Mouse (Mus musculus) midbrain, embryonic 10.5 days (tissue): Measurements from ENCODE around the gene Pcbp1. TPM values are rescaled to one million over a fixed set of nuclear protein-coding genes. Genes with fewer than 3 reads are reported as not detected.

ENCODE experiments used
- DNase-seq: peaks from one replicate; pipeline ENCODE4 v3.0.0-alpha.2; 2017; ENCODE audit warnings: low spot score
- H3K27ac ChIP-seq: fragments of 300-500 bp; sonication (generic); replicated peaks from 2 replicates; pipeline ENCODE4 v1.5.1; 2016; ENCODE audit warnings: mild to moderate bottlenecking
- H3K27me3 ChIP-seq: fragments of 300-500 bp; sonication (generic); 2 replicates; pipeline ENCODE4 v1.6.1; 2016; ENCODE audit warnings: low read depth, mild to moderate bottlenecking; ENCODE audit not compliant: poor library complexity, severe bottlenecking
- H3K36me3 ChIP-seq: fragments of 300-500 bp; sonication (generic); 2 replicates; pipeline ENCODE4 v1.6.1; 2016; ENCODE audit warnings: mild to moderate bottlenecking, moderate library complexity
- H3K4me1 ChIP-seq: fragments of 300-500 bp; sonication (generic); 2 replicates; pipeline ENCODE4 v1.6.1; 2016
- H3K4me3 ChIP-seq: fragments of 300-500 bp; sonication (generic); 2 replicates; pipeline ENCODE4 v1.5.1; 2016; ENCODE audit warnings: mild to moderate bottlenecking, moderate library complexity
- H3K9me3 ChIP-seq: fragments of 300-500 bp; sonication (generic); replicated peaks from 2 replicates; pipeline ENCODE4 v1.6.1; 2016; ENCODE audit warnings: mild to moderate bottlenecking
- WGBS: fragments of 180-500 bp; shearing (Covaris S2); methylation state at CpG from one replicate; pipeline ENCODE4 v1.1.7; 2016; 5-methylcytosine and 5-hydroxymethylcytosine counted together
- polyA plus RNA-seq: library from polyadenylated mRNA; unstranded; fragments of >200 nt; fragmentation: Nextera tagmentation; extraction: Ambion mirVana; gene quantifications from 2 replicates; pipeline ENCODE4 v1.2.1, GENCODE M21; 2016

Gene Pcbp1
- polyA plus RNA-seq, 1 experiment from 2014 or later = 321 TPM

GRCm38 (mm10) chr6:86519767-86520345 is 6.3 kb downstream of the Pcbp1 start:
- no peaks in the 10 kb centered on the region for H3K9me3 ChIP-seq
- H3K4me3 ChIP-seq = no peak overlapping the region
- peaks cover 18% of the 10 kb centered on the region for H3K4me1 ChIP-seq
- no peak for DNase-seq
- no peak overlapping the region for H3K27ac ChIP-seq
- peaks cover 41% of the 10 kb centered on the region for H3K36me3 ChIP-seq
- no peaks in the 10 kb centered on the region for H3K27me3 ChIP-seq
- WGBS = 77% methylated on average over 3 of the region's 3 CpGs

DNA sequence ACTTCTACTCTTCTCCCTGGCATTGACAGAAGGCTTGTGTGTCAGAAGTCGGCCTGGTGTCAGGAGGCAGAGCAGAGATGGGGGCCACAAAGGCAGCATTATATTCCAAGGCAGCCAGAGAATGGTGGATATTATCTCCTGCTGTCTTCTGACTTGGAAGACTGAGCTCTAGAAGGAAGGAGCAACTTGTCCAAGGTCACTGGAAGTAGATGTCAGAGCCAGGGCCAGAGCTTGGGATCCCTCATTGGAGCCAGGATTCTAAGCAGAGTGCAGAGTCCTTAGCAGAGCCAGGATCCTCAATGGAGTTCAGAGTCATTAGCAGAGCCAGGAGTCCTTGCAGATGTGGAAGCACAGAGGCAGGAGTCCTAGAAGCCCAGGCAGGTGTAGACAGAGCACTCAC is 10.1 kb downstream of the Pcbp1 start:
- peaks cover 6% of the 10 kb centered on the region for H3K36me3 ChIP-seq
- 71% methylated on average over 1 of the region's 1 CpGs for WGBS
- DNase-seq = no peak
- no peak overlapping the region for H3K4me3 ChIP-seq
- no peaks in the 10 kb centered on the region for H3K27me3 ChIP-seq
- no peaks in the 10 kb centered on the region for H3K4me1 ChIP-seq
- no peak overlapping the region for H3K27ac ChIP-seq
- no peaks in the 10 kb centered on the region for H3K9me3 ChIP-seq

DNA sequence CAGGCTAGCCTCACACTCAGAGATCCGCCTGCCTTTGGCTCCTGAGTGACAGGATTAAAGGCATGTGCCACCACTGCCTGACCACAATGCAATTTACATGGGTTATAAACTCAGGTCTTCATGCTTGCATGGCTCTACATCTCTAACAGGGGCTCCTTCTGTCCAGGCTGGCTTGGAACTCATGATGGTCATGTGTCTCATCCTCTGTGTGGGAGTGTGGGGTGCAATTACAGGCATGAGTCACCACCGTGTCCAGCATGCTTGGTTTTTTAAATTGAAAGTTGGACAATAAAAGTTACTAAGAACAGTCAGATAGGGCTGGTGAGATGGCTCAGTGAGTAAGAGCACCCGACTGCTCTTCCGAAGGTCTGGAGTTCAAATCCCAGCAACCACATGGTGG is 12.8 kb downstream of the Pcbp1 start:
- no peak overlapping the region for H3K27ac ChIP-seq
- H3K9me3 ChIP-seq = no peaks in the 10 kb centered on the region
- H3K27me3 ChIP-seq = no peaks in the 10 kb centered on the region
- WGBS = 93% methylated on average over 4 of the region's 4 CpGs
- H3K4me3 ChIP-seq = no peak overlapping the region
- no peaks in the 10 kb centered on the region for H3K36me3 ChIP-seq
- H3K4me1 ChIP-seq = no peaks in the 10 kb centered on the region
- no peak for DNase-seq

DNA sequence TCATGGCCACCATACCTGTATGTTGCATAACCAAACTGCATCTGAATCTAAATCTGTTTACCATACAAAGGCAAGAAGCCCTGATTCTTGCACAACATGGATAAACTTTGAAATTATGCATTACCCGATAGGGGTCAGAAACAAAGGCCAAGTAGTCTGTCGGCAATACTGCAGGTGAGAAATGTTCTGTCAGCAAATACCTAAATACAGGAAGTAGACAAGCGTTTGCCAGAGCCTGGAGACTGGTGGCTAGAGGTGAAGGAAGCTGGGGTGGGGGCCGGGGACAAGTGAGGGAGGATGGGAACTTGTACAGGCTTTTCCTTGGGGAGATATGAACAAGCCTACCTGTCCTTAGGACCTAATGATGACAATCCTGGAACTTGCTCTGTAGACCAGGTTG is 15.1 kb downstream of the Pcbp1 start:
- no peak overlapping the region for H3K27ac ChIP-seq
- no peaks in the 10 kb centered on the region for H3K27me3 ChIP-seq
- H3K9me3 ChIP-seq = no peaks in the 10 kb centered on the region
- no peaks in the 10 kb centered on the region for H3K36me3 ChIP-seq
- no peaks in the 10 kb centered on the region for H3K4me1 ChIP-seq
- H3K4me3 ChIP-seq = no peak overlapping the region
- no peak for DNase-seq
- WGBS = 82% methylated on average over 4 of the region's 4 CpGs

GRCm38 (mm10) chr6:86509866-86510200 is 16.3 kb downstream of the Pcbp1 start:
- H3K27ac ChIP-seq = no peak overlapping the region
- H3K4me1 ChIP-seq = no peaks in the 10 kb centered on the region
- H3K36me3 ChIP-seq = no peaks in the 10 kb centered on the region
- H3K9me3 ChIP-seq = no peaks in the 10 kb centered on the region
- H3K27me3 ChIP-seq = no peaks in the 10 kb centered on the region
- DNase-seq = no peak
- no peak overlapping the region for H3K4me3 ChIP-seq
- 76% methylated on average over 3 of the region's 3 CpGs for WGBS

- H3K27me3 ChIP-seq = no peaks in the 10 kb centered on the region
- no peaks in the 10 kb centered on the region for H3K36me3 ChIP-seq
- DNase-seq = no peak
- H3K27ac ChIP-seq = no peak overlapping the region
- H3K9me3 ChIP-seq = no peaks in the 10 kb centered on the region
- no peak overlapping the region for H3K4me3 ChIP-seq
- no peaks in the 10 kb centered on the region for H3K4me1 ChIP-seq
- 83% methylated on average over 4 of the region's 4 CpGs for WGBS
These were observed 16.8 kb downstream of the Pcbp1 start for GRCm38 (mm10) chr6:86509194-86509865.

GRCm38 (mm10) chr6:86508736-86509135 is 17.4 kb downstream of the Pcbp1 start:
- Histone ChIP-seq H3K4me3 (no peak overlapping the region), H3K9me3 (no peaks in the 10 kb centered on the region), H3K27me3 (no peaks in the 10 kb centered on the region), H3K4me1 (no peaks in the 10 kb centered on the region), H3K27ac (no peak overlapping the region), H3K36me3 (no peaks in the 10 kb centered on the region)
- 90% methylated on average over 3 of the region's 3 CpGs for WGBS
- no peak for DNase-seq

DNA sequence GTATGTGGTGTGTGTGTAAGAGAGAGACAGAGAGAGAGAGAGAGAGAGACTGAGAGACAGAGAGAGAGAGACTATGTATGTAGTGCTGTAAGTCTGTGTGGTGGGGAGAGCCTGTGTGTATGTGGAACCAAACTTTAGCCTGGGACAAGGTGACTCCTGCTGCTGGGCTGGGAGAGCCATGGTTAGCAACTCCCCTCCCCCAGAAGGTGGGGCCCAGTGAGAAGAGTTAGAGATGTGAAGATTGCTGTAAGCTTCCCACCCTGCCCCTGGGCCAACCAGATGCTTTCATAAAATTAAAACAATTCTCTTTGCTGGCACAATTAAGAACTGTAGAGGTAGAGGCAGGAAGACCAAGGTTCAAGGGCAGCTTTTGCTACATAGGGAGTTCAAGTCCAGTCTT is 19.0 kb downstream of the Pcbp1 start:
- H3K4me1 ChIP-seq = no peaks in the 10 kb centered on the region
- DNase-seq = no peak
- no peaks in the 10 kb centered on the region for H3K27me3 ChIP-seq
- H3K4me3 ChIP-seq = no peak overlapping the region
- H3K27ac ChIP-seq = no peak overlapping the region
- H3K36me3 ChIP-seq = no peaks in the 10 kb centered on the region
- no peaks in the 10 kb centered on the region for H3K9me3 ChIP-seq

DNA sequence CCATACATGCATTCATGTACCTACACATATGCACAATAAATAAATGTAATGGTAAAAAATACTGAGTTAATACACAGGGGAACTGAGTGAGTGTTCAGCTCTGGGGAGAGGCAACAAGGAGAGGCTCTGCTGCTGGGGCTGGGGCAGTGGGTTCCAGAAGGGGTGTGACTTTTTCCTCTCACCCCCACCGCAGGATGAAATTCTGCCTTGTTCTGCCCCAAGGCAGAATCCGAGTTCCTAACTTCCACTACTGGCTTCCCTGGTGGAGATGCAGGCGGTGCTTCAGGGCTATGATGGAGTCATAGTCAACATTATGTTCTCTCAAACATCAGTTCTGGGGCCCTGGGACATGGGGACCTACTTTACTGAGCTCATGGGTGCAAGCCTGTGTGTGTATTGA is 19.8 kb downstream of the Pcbp1 start:
- no peak for DNase-seq
- Histone ChIP-seq H3K4me3 (no peak overlapping the region), H3K36me3 (no peaks in the 10 kb centered on the region), H3K9me3 (no peaks in the 10 kb centered on the region), H3K4me1 (no peaks in the 10 kb centered on the region), H3K27ac (no peak overlapping the region), H3K27me3 (no peaks in the 10 kb centered on the region)
- 79% methylated on average over 3 of the region's 3 CpGs for WGBS

DNA sequence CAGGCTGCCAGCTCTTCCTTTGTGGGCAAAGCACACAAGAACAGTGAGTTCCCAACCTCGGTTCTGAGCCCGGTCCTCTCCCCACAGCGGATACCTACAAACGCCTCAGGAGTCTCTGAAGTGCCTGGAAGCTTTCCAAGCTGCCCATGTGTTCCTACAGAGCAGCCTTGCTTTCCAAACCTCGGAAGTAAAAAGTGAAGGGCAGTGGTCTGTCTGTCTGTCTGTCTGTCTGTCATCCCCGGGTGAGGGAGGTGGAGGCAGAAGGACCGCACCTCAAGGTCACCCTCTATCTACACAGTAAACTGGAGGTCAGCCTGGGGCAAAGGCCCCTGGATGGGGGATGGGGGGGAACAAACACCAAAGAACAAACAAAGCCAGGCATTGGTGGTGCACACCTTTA is 20.4 kb downstream of the Pcbp1 start:
- no peaks in the 10 kb centered on the region for H3K9me3 ChIP-seq
- WGBS = 77% methylated on average over 7 of the region's 7 CpGs
- H3K27ac ChIP-seq = no peak overlapping the region
- H3K4me3 ChIP-seq = no peak overlapping the region
- no peaks in the 10 kb centered on the region for H3K4me1 ChIP-seq
- H3K27me3 ChIP-seq = no peaks in the 10 kb centered on the region
- H3K36me3 ChIP-seq = no peaks in the 10 kb centered on the region
- no peak for DNase-seq

- 91% methylated on average over 4 of the region's 4 CpGs for WGBS
- H3K27ac ChIP-seq = no peak overlapping the region
- no peaks in the 10 kb centered on the region for H3K4me1 ChIP-seq
- no peaks in the 10 kb centered on the region for H3K36me3 ChIP-seq
- DNase-seq = no peak
- no peaks in the 10 kb centered on the region for H3K9me3 ChIP-seq
- no peak overlapping the region for H3K4me3 ChIP-seq
- H3K27me3 ChIP-seq = no peaks in the 10 kb centered on the region
These were observed 22.6 kb downstream of the Pcbp1 start for GRCm38 (mm10) chr6:86503513-86503912.

DNA sequence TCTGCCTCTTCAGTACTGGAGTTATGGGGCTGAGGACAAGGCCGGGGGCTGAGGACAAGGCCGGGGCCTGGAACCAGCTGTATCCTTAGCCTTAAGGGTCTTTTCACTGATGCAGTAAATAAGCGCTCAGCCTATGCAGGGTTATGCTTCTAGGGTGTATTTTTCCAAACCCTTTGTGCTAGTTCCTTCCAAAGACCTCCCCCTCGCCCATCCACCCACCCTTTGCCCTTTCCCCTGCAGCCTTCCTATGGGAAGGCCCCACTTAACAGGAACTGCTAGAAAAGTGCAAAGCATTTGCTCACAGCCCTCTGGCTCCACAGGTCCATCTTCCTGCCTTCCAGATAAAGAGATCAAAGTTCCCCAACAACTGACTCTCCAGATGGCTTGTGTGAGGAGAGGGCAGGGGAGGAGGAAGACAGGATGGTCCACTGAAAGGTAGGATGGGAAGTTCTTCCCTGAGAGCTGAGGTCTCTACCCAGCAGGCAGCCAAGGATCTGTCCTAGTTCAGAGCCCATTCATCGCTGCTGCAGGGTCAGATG is 26.5 kb downstream of the Pcbp1 start:
- DNase-seq = no peak
- Histone ChIP-seq H3K27me3 (no peaks in the 10 kb centered on the region), H3K27ac (no peak overlapping the region), H3K36me3 (no peaks in the 10 kb centered on the region), H3K4me3 (no peak overlapping the region), H3K9me3 (no peaks in the 10 kb centered on the region), H3K4me1 (peaks cover 23% of the 10 kb centered on the region)
- WGBS = 80% methylated on average over 5 of the region's 5 CpGs

DNA sequence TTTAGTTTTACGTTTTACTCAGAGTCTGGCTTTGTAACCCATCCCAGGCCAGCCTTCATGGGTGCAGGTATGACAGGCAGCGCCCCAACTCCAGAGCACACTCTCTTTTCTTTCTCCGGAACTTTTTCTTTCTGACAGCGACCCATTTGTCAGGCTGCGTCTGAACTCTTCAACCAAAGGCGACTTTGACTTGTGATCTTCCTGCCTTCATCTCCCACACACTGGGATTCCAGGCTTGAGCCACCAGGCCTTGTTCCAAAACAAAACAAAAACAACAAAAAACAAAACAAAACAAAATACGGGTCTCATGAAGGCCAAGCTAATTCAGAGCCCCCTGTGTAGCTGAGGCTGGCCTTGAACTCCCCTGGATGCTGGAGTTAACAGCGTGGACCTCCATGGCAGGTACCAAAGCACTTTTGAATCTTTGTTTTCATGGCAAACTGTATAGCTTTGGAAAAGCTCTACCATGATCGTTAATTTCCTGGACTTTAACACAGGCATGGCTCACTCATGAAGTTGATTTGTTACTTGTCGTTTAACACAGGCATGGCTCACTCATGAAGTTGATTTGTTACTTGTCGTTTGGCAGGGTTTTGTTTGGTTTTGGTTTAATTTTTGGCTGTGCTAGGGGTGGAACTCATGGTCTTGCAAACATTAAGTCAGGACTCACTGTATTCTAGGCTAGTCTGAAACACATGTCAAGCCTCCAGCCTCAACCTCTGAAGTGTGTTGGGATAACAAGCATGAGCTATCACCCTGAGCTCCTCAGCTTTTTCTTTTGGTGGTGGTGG is 28.0 kb downstream of the Pcbp1 start:
- DNase-seq = no peak
- 80% methylated on average over 11 of the region's 11 CpGs for WGBS
- Histone ChIP-seq H3K27ac (no peak overlapping the region), H3K4me1 (peaks cover 23% of the 10 kb centered on the region), H3K9me3 (no peaks in the 10 kb centered on the region), H3K4me3 (no peak overlapping the region), H3K27me3 (no peaks in the 10 kb centered on the region), H3K36me3 (no peaks in the 10 kb centered on the region)
